ENCODE assay signal across 14 mouse cellular contexts in the genomic region with DNA sequence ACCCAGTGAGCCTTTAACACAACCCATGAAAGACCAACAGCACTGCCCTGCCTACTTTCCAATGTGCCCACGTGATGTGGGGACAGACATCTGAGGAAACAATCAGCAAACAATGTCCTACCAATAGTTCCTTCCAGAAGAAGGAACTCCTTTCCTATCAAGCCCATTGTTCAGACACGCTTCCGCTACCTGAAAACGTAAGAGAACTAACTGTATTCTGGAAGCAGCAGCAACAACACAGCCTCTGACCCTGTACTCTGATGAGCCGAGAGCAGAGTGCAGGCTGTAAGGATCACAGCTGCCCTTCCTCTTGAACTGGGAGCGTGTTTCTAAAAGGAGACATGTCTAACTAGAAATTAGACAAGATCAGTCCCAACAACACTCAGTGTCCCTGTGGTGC. TPM values are rescaled to one million over a fixed set of nuclear protein-coding genes. Genes with fewer than 3 reads are reported as not detected.
DNase-seq lines count a peak whose midpoint lies in the region; ATAC-seq and TF ChIP-seq lines count a peak whose summit lies in the region.
"Had no signal": no experiment of that assay in that cellular context is flagged by ENCODE, and none has a peak within 500 bp of the region (broad histone marks: within the 10 kb centered on the region; RNA-seq: fewer than 3 reads in every experiment).

No protein-coding gene starts in this region.

- no peaks in the 10 kb centered on the region for H3K36me3 ChIP-seq in small intestine, adult 2 months (ENCODE audit: control insufficient read depth, insufficient read depth, low read length)
- H3K36me3 ChIP-seq: G1E; limb, embryonic 13.5 days; midbrain, embryonic 12.5 days had no signal

- 90% methylated on average over 6 of the region's 6 CpGs for WGBS in cerebellum, adult 2 months
- WGBS in small intestine, adult 2 months, result 72% methylated on average over 6 of the region's 6 CpGs

- H3K4me1 ChIP-seq in cerebellum, adult 2 months (ENCODE audit: control insufficient read depth, insufficient read depth, low read length), result peaks cover 8% of the 10 kb centered on the region
- H3K4me1 ChIP-seq in small intestine, adult 2 months (ENCODE audit: control insufficient read depth, insufficient read depth, insufficient read length, low read length), result peaks cover 12% of the 10 kb centered on the region

- no peak overlapping the region for H3K4me3 ChIP-seq in cerebellum, adult 2 months (replicated peaks; ENCODE audit: insufficient read depth, low read depth, low read length)
- H3K4me3 ChIP-seq in layer of hippocampus, adult 2 months, result no peak overlapping the region
- H3K4me3 ChIP-seq in small intestine, adult 2 months (ENCODE audit: low read depth, low read length), result no peak overlapping the region
- H3K4me3 ChIP-seq: limb, embryonic 13.5 days; midbrain, embryonic 12.5 days had no signal

- no peak for TF ChIP-seq CTCF in cerebellum, adult 2 months (IDR thresholded peaks at IDR 0.05; ENCODE audit: borderline replicate concordance, insufficient read depth, low read depth, low read length)
- TF ChIP-seq CTCF in layer of hippocampus, adult 2 months (conservative IDR thresholded peaks at IDR 0.05), result no peak
- TF ChIP-seq CTCF in small intestine, adult 2 months (IDR thresholded peaks at IDR 0.05; ENCODE audit: extremely low read depth, insufficient read length, insufficient replicate concordance, low read depth, low read length), result no peak

- intact Hi-C loops in heart, postnatal 25 days (cut with DNase I), result no loop called here

- H3K27me3 ChIP-seq in cerebellum, adult 2 months (ENCODE audit: control insufficient read depth, insufficient read depth, low read length), result no peaks in the 10 kb centered on the region
- H3K27me3 ChIP-seq in small intestine, adult 2 months (ENCODE audit: control insufficient read depth, insufficient read depth, low read length), result no peaks in the 10 kb centered on the region
- H3K27me3 ChIP-seq: limb, embryonic 13.5 days; midbrain, embryonic 12.5 days had no signal

- DNase-seq in cerebellum, adult 2 months, result no peak
- DNase-seq in cerebellum, adult 11 months, result no peak
- no peak for DNase-seq in layer of hippocampus, adult 2 months (ENCODE audit: low spot score in 2 of 2)
- DNase-seq in layer of hippocampus, postnatal 14 days (ENCODE audit: low spot score in 2 of 2), result no peak
- DNase-seq in heart, postnatal 25 days (ENCODE audit: low spot score), result peak; percentile 49
- DNase-seq in adrenal gland, postnatal 14 days, result no peak
- DNase-seq: cerebellum, adult 8-10 months; right cerebral cortex, postnatal 4 days; thymus, postnatal 36 days had no signal

- no peak for ATAC-seq in inflammation-experienced regulatory T-cells, adult 6 months

- TF ChIP-seq POLR2A in cerebellum, adult 2 months (IDR thresholded peaks at IDR 0.05; ENCODE audit: borderline replicate concordance, insufficient read depth, low read length), result no peak
- no peak for TF ChIP-seq POLR2A in small intestine, adult 2 months (IDR thresholded peaks at IDR 0.05; ENCODE audit: low read depth, low read length)

- H3K27ac ChIP-seq in cerebellum, adult 2 months (ENCODE audit: insufficient read depth, low read length), result peak overlapping the region; percentile 49; the same call in 1 of the 2 replicates
- peak overlapping the region; percentile 52; the same call in 1 of the 2 replicates for H3K27ac ChIP-seq in layer of hippocampus, adult 2 months
- H3K27ac ChIP-seq in small intestine, adult 2 months (ENCODE audit: insufficient read depth, low read depth, low read length), result peak overlapping the region; percentile 32
- H3K27ac ChIP-seq: limb, embryonic 13.5 days; midbrain, embryonic 12.5 days had no signal

RNA-seq across cellular contexts. Expression of a gene that starts 13.9 kb away (rescaled TPM):
- polyA plus RNA-seq in cerebellum, adult 2 months (2012; rRNA removed), result 89.8 and 93.9 TPM in 2 replicates
- 100 to 1,000 TPM; 101 to 108 TPM for total RNA-seq in layer of hippocampus, adult 2 months (2021)
- total RNA-seq in layer of hippocampus, postnatal 14 days (2021), result 10 to 100 TPM; 72.0 to 75.0 TPM
- 10 to 100 TPM; 48.9 to 53.8 TPM for total RNA-seq in heart, postnatal 25 days (2021)
- 8.5 and 19.6 TPM in 2 replicates for polyA plus RNA-seq in small intestine, adult 2 months (2012; rRNA removed)
- polyA plus RNA-seq in inflammation-experienced regulatory T-cells, adult 6 months (2017; shearing (Covaris generic)), result 10 to 100 TPM; 33.8 to 51.6 (median 41.7) TPM
- total RNA-seq in adrenal gland, postnatal 14 days (2021), result 48.7 and 60.8 TPM in 2 replicates

RNA-seq across cellular contexts. Expression of a gene that starts 55.5 kb away (rescaled TPM):
- polyA plus RNA-seq in cerebellum, adult 2 months (2012; rRNA removed), result 33.6 and 33.8 TPM in 2 replicates
- total RNA-seq in layer of hippocampus, adult 2 months (2021), result 10 to 100 TPM; 26.5 to 28.5 TPM
- 10 to 100 TPM; 22.9 to 26.0 TPM for total RNA-seq in layer of hippocampus, postnatal 14 days (2021)
- 10 to 100 TPM; 12.0 to 14.5 TPM for total RNA-seq in heart, postnatal 25 days (2021)
- 10.8 and 11.5 TPM in 2 replicates for polyA plus RNA-seq in small intestine, adult 2 months (2012; rRNA removed)
- polyA plus RNA-seq in inflammation-experienced regulatory T-cells, adult 6 months (2017; shearing (Covaris generic)), result 10 to 100 TPM; 14.3 to 24.4 (median 22.5) TPM
- total RNA-seq in adrenal gland, postnatal 14 days (2021), result 23.0 and 24.2 TPM in 2 replicates
